Mouse (Mus musculus) embryonic facial prominence, embryonic 15.5 days (tissue): ENCODE results near the gene Zfp9. TPM values are rescaled to one million over a fixed set of nuclear protein-coding genes. Genes with fewer than 3 reads are reported as not detected.
A peak's percentile ranks its signal among the peaks of the same experiment; 100 is the strongest.

Source experiments
- ATAC-seq: fragments of 200-750 bp; cut with Nextera tagmentation; 2 replicates; pipeline ENCODE4 v1.8.0; 2017; ENCODE audit warnings: low read depth, moderate TSS enrichment; ENCODE audit not compliant: insufficient number of reproducible peaks, low FRiP score, low TSS enrichment
- H3K27ac ChIP-seq: fragments of 300-500 bp; sonication (generic); replicated peaks from 2 replicates; pipeline ENCODE4 v1.5.1; 2015; ENCODE audit warnings: mild to moderate bottlenecking, inconsistent platforms
- H3K27me3 ChIP-seq: fragments of 300-500 bp; sonication (generic); 2 replicates; pipeline ENCODE4 v1.6.1; 2015; ENCODE audit warnings: inconsistent platforms
- H3K36me3 ChIP-seq: fragments of 300-500 bp; sonication (generic); 2 replicates; pipeline ENCODE4 v1.6.1; 2015; ENCODE audit warnings: mild to moderate bottlenecking, inconsistent platforms
- H3K4me1 ChIP-seq: fragments of 300-500 bp; sonication (generic); 2 replicates; pipeline ENCODE4 v1.6.1; 2015; ENCODE audit warnings: inconsistent platforms
- H3K4me2 ChIP-seq: fragments of 300-500 bp; sonication (generic); replicated peaks from 2 replicates; pipeline ENCODE4 v1.6.1; 2015; ENCODE audit warnings: mild to moderate bottlenecking, inconsistent platforms
- H3K4me3 ChIP-seq: fragments of 300-500 bp; sonication (generic); replicated peaks from 2 replicates; pipeline ENCODE4 v1.5.1; 2015; ENCODE audit warnings: mild to moderate bottlenecking, inconsistent platforms
- H3K9ac ChIP-seq: fragments of 300-500 bp; sonication (generic); 2 replicates; pipeline ENCODE4 v1.6.1; 2015; ENCODE audit warnings: inconsistent platforms
- H3K9me3 ChIP-seq: fragments of 300-500 bp; sonication (generic); replicated peaks from 2 replicates; pipeline ENCODE4 v1.6.1; 2016; ENCODE audit warnings: inconsistent platforms
- WGBS: fragments of 180-500 bp; shearing (Covaris S2); methylation state at CpG from one replicate; pipeline ENCODE4 v1.1.7; 2015; 5-methylcytosine and 5-hydroxymethylcytosine counted together
- microRNA-seq: library from miRNA; unstranded; fragments of <30 nt; microRNA quantifications from one replicate; pipeline ENCODE4, GENCODE M21; 2016; ENCODE audit warnings: borderline number of aligned reads
- polyA plus RNA-seq: library from polyadenylated mRNA; unstranded; fragments of >200 nt; fragmentation: Nextera tagmentation; extraction: Ambion mirVana; gene quantifications from 2 replicates; pipeline ENCODE4 v1.2.1, GENCODE M21; 2015

Gene Zfp9
- polyA plus RNA-seq, 1 experiment from 2014 or later = 15.5 TPM

DNA sequence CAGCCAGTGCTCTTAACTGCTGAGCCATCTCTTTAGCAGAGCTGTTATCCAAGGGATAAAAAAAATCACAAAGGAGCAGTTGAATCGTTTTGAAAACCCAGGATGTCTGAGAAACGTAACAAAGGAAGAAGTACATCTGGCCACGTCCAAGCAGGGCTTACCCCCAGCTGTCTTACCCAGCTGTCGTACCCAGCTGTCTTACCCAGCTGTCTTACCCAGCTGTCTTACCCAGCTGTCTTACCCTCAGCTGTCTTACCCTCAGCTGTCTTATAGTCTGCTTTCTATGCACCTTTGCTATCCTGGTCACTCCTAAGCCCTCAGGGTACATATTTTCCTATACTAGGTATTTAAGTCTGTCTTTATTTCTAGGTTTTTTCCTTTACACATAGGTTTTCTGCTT, 47.6 kb downstream of the Zfp9 start:
- no peak overlapping the region for H3K4me3 ChIP-seq
- no peaks in the 10 kb centered on the region for H3K4me1 ChIP-seq
- H3K27ac ChIP-seq = no peak overlapping the region
- no peak overlapping the region for H3K4me2 ChIP-seq
- 83% methylated on average over 4 of the region's 4 CpGs for WGBS
- ATAC-seq = no peak
- H3K9me3 ChIP-seq = peaks cover 6% of the 10 kb centered on the region; the same call in 1 of the 2 replicates
- H3K36me3 ChIP-seq = peaks cover 49% of the 10 kb centered on the region
- H3K27me3 ChIP-seq = no peaks in the 10 kb centered on the region
- no peak overlapping the region for H3K9ac ChIP-seq

DNA sequence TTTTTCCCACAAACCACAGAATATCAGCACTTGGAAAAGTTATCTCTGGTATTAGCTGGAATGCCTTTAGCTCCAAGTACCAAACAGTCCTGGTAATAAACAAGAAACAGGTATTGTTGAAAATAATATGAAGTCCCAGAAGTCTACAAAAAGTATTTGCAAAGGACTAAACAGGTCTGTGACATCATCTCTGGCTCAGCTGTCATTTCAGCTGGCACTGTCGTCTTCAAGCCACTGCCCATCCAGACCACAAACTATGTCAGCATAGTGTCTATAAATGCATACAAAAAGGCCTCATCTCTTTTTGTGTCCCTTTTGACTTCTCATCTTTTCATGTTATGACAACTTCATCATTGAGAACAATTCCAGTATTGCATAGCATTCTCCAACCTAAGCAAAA, 52.5 kb downstream of the Zfp9 start:
- no peak overlapping the region for H3K27ac ChIP-seq
- no peak overlapping the region for H3K4me3 ChIP-seq
- no peak for ATAC-seq
- no peak overlapping the region for H3K4me2 ChIP-seq
- peaks cover 6% of the 10 kb centered on the region; the same call in 1 of the 2 replicates for H3K9me3 ChIP-seq
- H3K4me1 ChIP-seq = no peaks in the 10 kb centered on the region
- peaks cover 41% of the 10 kb centered on the region for H3K36me3 ChIP-seq
- no peaks in the 10 kb centered on the region for H3K27me3 ChIP-seq
- WGBS = 80% methylated on average over 1 of the region's 1 CpGs
- no peak overlapping the region for H3K9ac ChIP-seq

DNA sequence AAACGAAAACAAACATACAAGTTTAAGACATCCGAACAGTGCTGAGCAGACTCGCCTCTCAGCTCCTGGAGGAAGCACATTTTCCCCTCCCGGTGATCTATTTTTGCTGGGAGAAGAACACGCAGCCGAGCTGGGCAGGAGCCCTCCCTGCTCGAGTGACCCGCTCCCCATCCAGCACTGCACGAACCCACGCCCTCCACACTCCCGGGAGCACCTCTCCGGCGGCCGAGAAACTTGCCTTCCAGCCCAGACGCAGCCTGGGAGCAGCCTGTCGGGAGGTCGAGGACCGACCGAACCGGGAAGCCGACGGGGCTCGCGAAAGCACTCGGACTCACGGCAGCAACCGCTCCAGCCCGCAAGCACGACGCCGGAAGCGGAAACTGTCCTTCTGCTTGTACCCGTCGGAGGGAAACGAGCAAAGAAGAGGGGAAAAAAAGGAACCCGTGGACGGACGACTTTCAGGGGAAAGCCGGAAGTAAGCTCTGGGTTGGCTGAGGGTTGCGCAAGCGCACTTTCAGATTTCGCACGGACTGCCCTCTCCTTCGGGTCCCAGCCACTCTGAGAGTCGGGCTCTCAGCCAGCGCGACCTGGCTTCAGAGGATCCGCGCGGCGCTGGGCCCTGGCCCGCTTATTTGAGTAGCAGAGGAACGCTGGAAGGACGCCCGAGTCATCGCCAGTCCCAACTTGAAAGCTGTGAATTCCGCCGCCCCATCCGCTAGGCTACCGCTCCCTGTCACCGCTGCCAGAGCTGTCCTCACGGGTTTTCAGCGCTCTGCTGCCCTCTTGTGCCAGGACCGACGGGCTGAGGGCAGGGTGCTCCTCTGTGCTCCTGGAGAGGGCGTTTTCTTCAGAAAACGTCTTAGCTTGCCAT, 59.8 kb downstream of the Zfp9 start, which contains the start of gene Bms1:
TSS of gene Bms1 (minus strand) at position 425 of the 871 bp plus-strand sequence.
- Histone ChIP-seq H3K4me1 (peaks cover 11% of the 10 kb centered on the region), H3K27me3 (no peaks in the 10 kb centered on the region), H3K27ac (peak within 1 kb of the TSS; percentile 88), H3K9me3 (no peaks in the 10 kb centered on the region), H3K36me3 (peaks cover 29% of the 10 kb centered on the region), H3K9ac (peak within 1 kb of the TSS; percentile 91), H3K4me2 (peak within 1 kb of the TSS; percentile 55), H3K4me3 (peak within 1 kb of the TSS; percentile 98)
- peak; percentile 95 for ATAC-seq
- under 1% methylated on average over 67 of the region's 67 CpGs for WGBS

Small RNAs within 50 kb of the gene (microRNA-seq; reads per million reads assigned to microRNA genes)
- not detected for gene Gm25953

Other genes with a start within 250 kb of the Zfp9 start
- 31.1 and 32.6 TPM in 2 replicates for gene Bms1, start 59.8 kb downstream of the Zfp9 start, polyA plus RNA-seq
- gene Zfp248, start 23.8 kb downstream of the Zfp9 start, polyA plus RNA-seq = 8.7 and 9.2 TPM in 2 replicates
- 10.8 and 12.0 TPM in 2 replicates for gene Ankrd26, start 82.9 kb upstream of the Zfp9 start, polyA plus RNA-seq